Mouse (Mus musculus): ENCODE data around the gene AI182371.
A peak's percentile ranks its signal among the peaks of the same experiment; 100 is the strongest.

The AI182371 gene

DNA sequence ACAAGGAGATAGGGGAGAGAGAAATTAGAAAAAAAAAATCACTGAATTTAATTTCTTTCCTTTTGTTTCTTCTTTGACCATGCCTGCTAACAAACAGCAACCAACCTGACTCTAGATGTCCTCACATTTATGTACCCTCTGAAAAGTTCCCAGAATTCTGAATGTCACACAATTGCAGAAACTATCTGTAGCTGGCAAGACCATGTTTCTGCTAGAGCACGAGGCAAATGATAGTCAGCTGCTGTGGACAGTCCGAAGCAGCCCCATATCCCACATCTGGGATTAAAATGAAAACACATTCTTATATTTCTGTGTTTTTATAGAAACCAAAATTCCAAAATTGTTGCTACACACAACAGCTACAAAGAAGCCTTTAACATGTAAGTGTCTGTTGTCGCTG is at the start of gene AI182371:
Gene AI182371 (minus strand): TSS at position 101 of the 400 bp plus-strand sequence.
- DNase-seq (ENCODE audit: low read depth, low spot score) = no peak

DNA sequence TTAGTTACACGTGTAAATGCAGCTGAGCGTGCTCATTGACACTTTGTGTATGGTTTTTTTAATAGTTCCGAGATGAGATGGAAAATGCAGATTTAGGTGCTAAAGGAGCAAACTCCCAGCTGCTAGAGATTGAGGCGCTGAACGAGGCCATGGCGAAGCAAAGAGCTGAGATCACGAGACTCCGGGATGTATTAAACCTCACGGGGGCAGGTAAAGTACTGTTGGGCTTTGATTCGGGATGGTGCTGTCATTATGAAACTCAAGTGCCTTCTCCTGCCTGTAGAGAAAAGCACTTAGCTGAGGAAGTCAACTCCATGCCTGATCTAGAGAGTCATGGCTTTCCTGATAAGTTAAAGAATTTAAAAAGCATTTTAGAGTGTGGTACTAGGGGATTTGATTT is 47.5 kb upstream of the AI182371 start:
- DNase-seq (ENCODE audit: low read depth, low spot score) = no peak

DNA sequence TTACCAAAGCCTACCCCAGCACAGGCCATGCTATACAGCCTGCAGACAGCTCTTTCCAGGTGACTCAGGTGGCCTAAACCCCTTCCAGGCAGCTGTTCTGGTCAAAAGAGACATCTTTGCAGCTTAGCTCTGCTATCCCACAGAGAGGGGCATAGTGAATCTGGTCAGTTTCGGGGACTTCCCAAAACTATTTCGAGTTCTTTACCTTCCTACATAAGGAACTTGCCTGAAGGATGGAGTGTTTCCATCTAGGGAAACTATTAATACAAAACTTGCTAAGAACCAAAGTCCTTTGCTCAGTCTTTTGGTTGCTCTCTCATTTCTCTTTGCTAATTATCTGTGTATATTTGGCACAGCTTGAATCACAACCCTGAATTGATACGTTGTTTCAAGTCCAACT is 40.3 kb upstream of the AI182371 start:
- DNase-seq (ENCODE audit: low read depth, low spot score) = no peak

DNA sequence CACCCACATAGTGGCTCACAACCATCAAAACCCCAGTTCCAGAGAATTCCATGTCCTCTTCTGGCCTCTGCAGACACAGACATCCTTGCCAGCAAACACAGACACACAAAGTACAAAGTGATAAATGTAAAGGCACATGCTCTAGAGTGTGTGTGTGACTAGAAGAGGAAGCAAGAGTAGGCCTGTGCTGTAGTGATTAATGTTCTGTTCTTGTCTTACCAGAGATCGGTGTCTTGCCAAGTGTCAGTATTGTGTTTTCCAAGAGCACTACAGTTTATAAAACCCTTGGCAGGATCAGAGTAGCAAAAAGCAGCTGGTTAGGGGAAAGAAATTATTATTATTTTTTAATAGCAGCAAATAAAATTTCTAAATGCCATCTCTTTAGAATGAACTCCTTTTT is 37.2 kb upstream of the AI182371 start:
- no peak for DNase-seq (ENCODE audit: low read depth, low spot score)

DNA sequence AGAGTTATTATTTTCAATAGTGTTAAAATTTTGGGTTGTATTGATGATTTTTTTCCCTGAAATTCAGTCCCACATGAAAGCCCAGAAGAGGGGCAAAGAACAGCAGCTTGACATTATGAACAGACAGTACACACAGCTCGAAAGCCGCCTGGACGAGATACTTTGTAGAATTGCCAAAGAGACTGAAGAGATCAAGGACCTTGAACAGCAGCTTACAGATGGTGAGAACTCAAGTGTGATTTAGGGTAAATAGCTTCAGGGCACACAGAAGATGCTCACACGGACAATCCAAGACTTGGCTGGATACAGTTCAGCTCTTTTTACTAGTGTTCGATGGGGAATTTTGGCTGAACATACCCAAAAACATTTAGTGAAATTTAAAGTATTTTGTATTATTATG is 32.5 kb upstream of the AI182371 start:
- DNase-seq (ENCODE audit: low read depth, low spot score) = no peak

DNA sequence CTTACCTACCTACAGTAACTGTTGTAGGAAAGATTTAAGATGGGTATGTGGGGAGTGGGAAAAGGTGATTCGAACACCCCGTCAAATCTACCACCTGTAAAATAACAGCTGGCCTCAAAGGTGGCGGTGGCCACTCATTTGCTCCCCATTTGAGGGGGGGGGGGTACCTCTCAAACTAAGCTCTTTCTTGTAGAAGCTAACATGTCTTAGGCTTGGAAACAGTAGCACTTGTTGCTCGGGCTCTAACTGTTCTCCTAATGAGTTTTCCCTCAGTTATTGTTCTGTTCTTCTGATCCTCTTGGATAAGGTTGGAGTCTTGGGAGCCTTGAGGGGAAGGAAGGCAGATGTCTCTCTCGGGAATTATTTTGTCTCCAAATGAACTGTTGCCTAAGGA is 31.3 kb upstream of the AI182371 start:
- no peak for DNase-seq (ENCODE audit: low read depth, low spot score)

DNA sequence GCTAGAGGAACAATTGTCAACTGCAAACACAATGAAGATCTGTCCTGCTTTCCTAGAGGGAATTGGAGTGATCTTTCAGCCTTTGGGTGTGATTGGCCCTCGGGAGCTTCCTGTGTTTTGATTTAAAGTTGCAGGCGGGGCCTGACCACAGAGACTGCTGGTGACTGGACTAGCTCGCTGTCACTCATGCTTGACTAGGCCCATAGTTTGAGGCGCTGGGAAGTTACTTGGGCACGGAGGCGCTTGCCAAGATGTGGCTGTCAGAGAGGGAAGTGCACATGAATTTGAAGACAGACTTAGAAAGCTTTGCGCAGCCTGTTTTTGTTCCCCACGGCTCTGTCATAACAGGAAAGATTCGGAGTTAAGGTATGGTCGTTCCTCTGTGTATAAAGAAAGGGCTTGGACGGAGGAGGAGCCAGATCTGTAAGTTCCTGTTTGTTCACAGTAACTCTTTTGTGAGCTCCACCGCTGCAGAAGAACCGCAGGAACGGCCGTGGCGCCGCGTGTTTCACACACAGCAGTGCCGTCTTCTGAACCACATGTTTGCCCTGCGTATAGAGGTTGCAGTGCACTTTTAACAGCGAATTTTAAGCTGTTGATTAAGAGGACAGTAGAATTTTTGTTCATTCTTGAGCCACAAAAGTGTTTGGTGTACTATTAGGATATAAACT is 30.8 kb upstream of the AI182371 start:
- peak; percentile 96 for DNase-seq (ENCODE audit: low read depth, low spot score)

DNA sequence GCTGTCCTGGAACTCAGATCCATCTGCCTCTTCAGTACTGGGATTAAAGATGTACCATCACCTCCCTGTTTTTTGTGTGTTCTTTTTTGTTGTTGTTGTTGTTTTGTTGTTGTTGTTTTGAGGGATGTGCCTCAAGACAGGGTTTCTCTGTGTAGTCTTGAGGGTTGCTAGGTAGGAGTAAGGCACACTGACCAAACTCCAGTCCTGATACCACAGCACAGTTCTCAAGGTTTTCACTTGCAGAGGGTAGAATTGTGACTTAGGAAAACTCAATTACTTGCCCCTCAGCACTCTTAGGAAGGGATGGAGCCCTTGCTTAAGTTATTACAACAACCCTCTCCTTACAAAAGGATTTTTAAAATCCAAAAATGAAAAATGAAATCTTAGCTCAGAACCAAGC is 30.1 kb upstream of the AI182371 start:
- DNase-seq (ENCODE audit: low read depth, low spot score) = no peak

DNA sequence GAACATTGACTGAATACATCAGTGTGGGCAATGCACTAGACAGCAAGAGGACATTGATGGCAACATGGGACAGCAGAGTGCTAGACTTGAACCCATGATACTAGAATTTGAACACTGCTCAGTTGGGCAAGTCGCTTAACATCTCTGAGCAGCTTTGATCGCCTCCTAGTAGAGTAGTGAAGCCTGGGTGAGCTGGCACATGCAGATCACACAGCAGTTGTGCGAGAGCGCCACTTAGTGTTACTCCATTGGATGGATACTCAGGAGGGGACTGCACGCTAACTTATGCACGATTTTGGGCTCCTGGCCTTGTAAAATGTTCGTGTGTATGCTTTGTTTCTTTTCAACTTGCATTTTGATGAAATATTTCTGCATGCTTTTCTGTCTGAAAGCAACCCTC is 23.4 kb upstream of the AI182371 start:
- peak; percentile 37 for DNase-seq (ENCODE audit: low read depth, low spot score)

DNA sequence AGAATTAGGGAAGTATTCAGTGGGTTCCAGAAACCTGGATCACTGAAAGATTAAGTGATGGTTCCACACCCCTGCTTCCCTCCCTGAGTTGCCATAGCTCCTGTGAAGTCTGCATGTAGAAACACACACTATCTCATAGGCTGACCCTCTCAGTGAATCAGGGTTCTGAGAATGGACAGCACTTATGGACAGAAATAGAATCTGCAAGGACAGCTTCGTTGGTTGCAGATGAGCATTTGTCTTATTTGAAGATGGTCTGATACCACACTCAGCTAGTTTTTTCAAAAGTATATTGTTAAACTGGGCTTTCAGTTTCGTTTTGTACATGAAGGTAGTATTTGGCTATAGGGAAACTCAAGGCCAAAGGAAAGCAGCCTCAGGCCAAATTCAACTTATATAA is 9.2 kb upstream of the AI182371 start:
- DNase-seq (ENCODE audit: low read depth, low spot score) = peak; percentile 46

DNA sequence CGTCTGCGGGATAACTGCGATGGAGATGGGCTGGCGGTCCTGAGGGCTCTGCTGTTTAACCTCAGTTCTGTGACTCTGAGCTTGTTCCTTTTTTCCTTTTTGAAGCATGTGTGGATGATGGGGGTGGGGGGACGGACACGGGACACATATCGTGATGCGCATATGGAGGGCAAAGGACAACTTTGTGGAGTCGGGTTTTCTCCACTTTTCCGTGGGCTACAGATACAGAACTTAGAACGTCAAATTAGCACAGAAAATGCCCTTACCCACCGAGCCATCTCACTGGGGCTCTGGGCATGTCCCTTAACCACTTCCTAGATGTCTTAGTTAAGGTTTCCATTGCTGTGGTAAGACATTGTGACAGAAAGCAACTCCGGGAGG is 8.6 kb upstream of the AI182371 start:
- peak; percentile 64 for DNase-seq (ENCODE audit: low read depth, low spot score)

DNA sequence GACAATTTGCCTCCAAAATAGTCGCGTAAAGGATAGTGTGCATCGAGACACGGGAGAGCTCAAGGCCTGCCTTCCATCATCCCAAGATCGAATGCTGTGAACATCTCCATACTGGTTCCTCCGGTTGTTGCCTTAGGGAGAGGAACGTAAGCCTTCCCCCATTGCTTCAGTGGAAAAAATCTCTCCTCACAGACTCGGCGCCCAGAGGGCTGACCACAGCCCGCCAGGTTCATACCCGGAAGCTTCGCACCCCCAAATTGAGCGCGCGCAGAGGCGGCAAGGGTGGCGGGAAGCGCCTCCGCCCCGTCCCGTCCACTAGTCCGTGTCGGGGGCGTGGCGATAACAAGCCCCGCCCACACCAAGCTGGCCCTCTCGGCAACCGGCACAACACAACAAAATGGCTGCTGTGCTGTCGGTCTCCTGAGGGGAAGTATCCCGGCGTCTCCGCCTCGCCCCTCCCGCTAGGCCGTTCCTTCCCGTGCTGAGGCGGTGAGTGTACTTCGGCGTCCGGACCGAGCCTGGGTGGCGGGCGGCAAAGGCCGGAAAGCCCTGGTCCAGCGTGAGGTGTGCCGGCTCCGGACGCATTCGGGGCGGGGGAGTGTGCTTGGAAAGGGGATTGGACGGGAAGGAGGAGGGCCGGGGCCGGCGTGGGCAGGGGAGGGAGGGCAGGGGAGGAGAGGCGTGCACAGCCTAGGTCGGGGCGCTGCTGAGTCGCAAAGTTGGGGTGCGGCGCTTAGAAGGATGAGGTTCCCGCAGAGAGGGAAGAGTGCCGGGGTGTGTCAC is 8.0 kb upstream of the AI182371 start, which contains the start of gene Cntrl:
Gene Cntrl (plus strand): TSS at position 352 of the 783 bp plus-strand sequence.
- DNase-seq (ENCODE audit: low read depth, low spot score) = peak; percentile 95

DNA sequence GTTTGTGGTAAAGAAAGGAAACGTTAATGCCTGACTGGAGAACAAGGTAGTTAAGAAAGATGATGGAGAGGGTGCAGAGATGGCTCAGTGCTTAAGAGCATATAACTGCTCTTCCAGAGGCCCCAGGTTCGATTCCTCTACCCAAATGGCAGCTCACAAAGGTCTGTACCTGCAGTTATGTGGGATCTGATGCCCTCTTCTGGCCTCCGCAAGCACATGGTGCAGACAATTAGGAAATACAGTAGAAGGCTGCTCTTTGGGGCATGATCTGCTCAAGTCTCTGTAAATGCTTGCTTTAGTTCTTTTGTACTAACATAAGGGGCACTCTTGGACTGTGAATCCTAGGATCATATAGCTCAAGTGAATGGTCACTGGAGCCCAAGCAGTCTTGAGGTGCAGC is 7.4 kb upstream of the AI182371 start:
- peak; percentile 86 for DNase-seq (ENCODE audit: low read depth, low spot score)

DNA sequence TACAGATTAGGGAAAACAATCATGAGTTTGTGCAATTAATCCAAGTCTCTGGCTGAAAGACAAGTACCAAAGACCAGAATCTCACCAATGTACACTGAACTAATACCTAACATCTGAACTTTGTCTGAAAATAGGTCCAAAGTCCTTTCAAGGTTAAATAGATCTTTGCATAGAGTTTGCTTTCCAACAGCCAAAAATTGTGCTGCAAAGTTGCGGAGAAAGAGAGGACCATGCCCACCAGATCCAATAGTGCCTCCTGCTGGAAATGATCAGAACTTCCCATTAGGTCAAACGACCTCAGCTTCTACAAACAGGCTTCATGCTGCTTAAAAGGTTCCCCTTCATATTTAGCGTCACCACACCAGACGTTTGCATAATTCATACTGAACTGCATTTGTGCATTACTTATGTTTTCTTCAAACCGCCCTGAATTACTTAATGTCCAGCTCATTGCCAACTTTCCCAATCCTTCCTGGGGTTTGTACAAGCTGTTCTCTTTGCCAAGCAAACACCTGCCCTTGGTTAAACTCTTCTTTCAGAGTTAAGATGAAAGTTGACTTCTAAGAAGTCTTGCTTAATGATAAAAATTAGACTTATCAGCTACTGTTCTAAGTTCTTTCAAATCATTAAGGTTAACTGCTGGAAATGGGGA is 6.8 kb upstream of the AI182371 start:
- peak; percentile 73 for DNase-seq (ENCODE audit: low read depth, low spot score)

DNA sequence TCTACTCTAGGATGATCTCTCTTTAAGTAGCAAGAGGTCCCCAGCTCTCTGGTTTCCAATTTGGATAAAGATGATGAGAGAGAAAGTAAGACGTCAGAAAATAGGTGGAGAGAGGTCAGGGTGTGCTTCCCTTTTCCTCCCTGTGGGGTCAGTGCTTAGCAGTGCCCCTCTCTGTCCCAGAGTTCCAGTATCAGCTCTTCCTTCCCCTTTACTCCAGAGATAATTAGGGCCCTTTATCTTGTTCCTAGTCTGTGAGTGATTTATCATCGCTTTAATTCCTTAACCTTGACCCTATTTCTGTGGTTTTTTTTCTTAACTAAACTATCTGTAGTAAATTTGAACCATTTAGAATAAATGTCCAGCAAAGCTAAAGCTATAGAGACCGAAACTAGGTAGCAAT is 3.5 kb upstream of the AI182371 start:
- DNase-seq (ENCODE audit: low read depth, low spot score) = no peak

DNA sequence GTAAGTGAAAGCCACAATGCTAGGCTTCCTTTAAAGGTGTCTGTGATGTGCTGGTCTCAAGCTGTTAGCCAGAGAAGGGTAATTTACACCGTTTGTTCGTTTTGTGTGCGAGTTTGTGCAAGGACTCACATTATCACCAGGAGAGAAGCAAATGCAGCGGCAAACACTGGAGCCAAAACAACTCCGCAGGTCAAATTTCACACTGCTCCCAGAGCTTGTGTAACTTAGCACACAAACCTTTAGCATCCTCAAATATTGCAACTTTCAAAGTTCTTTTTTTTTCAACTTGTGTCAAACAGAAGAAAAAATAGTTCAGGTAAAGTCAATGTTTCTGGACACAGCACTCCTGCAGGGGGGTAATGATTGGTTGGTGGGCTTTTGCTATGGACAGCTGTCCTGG is 2.2 kb upstream of the AI182371 start:
- no peak for DNase-seq (ENCODE audit: low read depth, low spot score)

DNA sequence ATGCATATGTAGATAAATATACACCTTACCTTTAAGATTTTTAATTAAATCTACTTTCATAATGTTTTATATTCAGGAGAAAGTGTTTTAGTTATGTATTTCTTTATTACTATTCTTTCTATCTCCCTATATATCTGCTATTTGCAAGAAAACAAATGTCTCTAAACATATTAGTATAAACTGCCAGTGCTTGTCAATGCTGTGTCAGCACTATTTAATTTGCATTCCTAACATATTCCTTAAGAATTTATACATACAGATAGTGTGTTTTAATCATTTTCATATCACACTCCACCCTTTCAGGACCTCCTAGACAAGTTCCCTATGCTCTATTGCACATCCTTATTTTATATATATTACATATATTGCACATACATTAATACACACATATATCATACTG is 1.4 kb upstream of the AI182371 start:
- no peak for DNase-seq (ENCODE audit: low read depth, low spot score)

DNA sequence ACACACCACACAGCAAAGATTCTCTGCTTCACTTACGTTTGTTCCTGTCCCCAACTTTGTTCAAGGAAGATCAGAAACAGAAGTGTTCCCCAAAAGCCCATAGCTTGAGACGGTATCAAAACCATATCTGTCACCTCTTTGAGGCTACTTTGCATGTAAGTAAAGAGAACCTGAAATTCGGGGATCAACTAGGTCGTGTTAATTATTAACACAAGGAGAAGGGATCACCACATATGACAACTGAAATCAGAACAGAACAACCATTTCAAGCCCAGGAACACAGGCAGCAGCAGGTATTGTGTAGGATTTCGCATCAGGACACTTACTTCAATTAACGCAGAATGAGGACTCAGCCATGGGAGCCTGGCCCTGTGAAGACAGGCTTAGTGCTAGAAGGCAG is 814 bp downstream of the AI182371 start:
- no peak for DNase-seq (ENCODE audit: low read depth, low spot score)

DNA sequence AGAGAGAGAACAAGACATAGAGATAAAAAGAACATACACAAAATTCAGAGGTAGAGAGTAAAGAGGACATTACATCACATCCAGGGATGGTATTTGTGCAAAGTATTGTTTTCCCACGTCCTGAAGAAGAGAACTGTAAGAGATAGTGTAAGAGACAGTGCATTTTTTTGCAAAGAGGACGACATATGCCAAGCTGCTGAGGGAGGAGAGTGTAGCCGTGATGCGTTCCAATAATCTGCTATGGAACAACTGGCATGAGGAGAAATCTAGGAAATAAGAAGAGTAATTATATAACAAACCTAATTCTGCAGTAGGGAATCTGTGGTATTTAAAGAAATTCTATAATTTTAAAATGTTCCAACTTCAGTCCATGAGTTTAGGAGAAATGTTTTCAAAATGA is 13.9 kb downstream of the AI182371 start:
- no peak for DNase-seq (ENCODE audit: low read depth, low spot score)

DNA sequence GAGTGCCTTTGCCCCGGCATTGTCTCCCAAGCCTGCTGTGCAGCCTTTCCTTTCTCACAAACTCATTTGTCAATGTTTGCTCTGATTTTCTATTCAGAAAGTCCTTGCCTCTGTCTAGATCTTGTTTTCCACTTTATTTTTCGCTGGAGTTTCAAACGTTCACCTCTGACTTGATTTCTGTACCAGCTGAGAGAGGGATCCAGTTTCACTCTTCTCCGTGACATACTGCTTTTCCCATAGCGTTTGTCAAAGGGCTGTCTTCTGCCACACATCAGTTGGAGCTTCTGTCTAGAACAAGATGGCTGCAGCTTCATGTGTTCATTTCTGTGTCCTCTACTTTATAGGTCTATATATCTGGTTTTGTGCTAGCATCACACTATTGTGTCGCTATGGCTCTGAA is 22.2 kb downstream of the AI182371 start:
- DNase-seq (ENCODE audit: low read depth, low spot score) = no peak

DNA sequence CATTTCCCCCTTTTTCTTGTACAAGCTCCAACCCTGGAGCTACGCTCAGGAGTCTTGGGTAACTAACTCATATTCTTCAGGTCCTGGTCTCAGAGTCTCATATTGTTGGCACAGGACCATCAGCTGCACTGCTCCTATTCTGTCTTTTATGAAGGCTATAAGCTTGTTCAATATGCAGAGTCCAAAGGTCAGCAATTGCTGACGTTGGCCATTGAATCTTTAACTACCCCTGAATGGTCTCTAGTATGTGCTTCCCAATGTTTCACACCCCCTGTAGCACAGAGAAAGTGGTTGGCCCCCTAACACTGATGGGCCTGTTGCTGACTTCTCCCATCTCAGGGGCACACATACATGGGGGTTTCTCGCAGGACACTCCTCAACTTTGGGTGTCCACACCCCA is 27.0 kb downstream of the AI182371 start:
- DNase-seq (ENCODE audit: low read depth, low spot score) = no peak

DNA sequence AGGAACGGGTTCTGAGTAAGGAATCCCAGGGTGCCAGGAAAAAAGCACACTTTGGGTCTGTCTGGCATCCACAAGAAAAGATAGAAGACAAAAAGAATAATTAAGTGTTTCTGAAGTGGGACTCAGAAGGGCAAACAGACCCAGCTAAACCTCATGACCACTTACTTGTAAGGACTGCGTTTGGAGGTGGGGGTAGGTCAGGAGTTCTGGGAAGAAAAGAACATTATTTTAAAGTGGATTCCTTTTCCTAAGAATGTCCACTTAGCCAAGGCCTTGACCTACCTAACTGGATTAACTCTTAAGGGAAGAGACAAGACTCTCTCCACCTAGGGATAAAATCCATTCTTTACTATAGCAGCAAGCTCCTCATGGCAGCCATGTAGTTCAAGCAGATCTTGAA is 28.8 kb downstream of the AI182371 start:
- DNase-seq (ENCODE audit: low read depth, low spot score) = no peak

DNA sequence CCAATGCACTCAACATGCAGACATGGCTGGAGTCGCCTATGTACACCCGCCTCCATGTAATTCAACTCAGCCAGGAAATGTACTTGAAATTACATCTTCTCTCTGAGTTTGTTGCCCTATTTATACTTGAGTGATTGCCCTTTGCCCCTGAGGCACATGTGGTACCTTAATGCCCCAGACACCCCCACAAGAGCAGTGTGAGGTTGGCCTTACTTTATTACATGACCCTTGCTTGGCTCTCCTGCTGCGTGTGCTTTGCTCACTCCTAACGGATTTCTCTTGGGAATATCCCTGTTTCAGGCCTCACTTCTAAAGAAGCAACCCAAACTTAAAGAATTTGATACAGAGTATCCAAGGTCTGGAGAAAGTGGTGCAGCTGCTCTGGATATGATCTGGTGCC is 31.1 kb downstream of the AI182371 start:
- DNase-seq (ENCODE audit: low read depth, low spot score) = no peak

All from CD4-positive, CD25-positive, alpha-beta regulatory T cell, adult 2 months (primary cell).